Mouse (Mus musculus): Measurements from ENCODE around the gene Dguok. TPM values are rescaled to one million over a fixed set of nuclear protein-coding genes. Genes with fewer than 3 reads are reported as not detected.
A peak's percentile ranks its signal among the peaks of the same experiment; 100 is the strongest.

The Dguok gene
- polyA plus RNA-seq, 1 experiment from 2014 or later = 69.7 TPM

DNA sequence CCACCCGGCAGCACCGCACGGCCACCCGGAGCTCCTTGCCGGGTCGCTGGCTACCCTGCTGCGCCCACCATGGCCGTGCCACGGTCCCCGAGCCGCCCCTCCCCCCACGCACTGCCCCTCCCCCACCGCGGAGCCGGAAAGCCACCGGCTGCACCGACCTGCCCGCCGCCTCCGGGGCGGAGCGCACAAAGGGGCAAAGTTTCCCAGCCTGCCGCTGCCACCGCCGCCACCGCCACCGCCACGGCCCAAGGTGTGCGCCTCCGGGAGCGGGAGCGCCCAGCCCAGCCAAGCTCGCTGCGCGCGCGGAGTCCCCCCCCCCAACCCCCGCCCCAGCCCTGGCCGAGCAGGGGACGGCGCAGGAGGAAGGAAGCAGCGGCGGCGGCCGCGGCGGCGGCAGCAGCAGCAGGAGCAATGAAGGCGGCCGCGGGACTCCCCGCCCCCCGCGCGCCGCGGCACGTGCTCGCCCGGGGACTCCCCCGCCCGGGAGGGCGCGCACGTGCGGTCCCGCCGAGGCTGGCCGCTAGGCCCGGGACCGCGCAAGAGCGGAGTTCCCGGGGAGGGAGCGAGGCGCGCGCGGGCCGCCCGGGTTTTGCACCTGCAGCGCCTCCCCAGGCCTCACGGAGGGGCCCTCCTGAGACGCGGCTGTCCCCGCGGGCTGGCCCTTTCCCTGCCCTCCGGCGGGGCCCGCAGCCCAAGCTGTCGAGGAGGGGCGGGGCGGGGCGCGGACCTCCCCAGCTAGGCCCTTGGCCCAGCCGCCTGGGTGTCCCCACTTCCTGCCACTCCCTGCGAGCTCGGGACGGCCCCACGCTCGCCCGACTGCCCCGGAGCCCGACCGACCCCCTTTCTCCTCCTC lies 50.4 kb downstream of the Dguok start:
- peak; percentile 84 for ATAC-seq (ENCODE audit: insufficient read depth)
- H3K4me1 ChIP-seq (ENCODE audit: insufficient read depth) = peaks cover 25% of the 10 kb centered on the region
- peak overlapping the region; percentile 76 for H3K4me2 ChIP-seq

GRCm38 (mm10) chr6:83455328-83456130 lies 51.2 kb downstream of the Dguok start:
- H3K27me3 ChIP-seq (ENCODE audit: insufficient read depth, low read length) = no peaks in the 10 kb centered on the region
- ATAC-seq (ENCODE audit: insufficient read depth) = peak; percentile 36
- H3K9me3 ChIP-seq (ENCODE audit: low read depth, low read length) = no peaks in the 10 kb centered on the region
- peak overlapping the region; percentile 76 for H3K4me2 ChIP-seq
- under 1% methylated on average over 40 of the region's 41 CpGs for WGBS
- H3K27ac ChIP-seq (ENCODE audit: low read depth) = peak overlapping the region; percentile 95
- peaks cover 29% of the 10 kb centered on the region for H3K4me1 ChIP-seq (ENCODE audit: insufficient read depth)
- peaks cover 11% of the 10 kb centered on the region; the same call in 1 of the 2 replicates for H3K36me3 ChIP-seq (ENCODE audit: insufficient read depth)
- peak; percentile 53 for DNase-seq
- peak overlapping the region; percentile 81 for H3K4me3 ChIP-seq (ENCODE audit: low read depth, low read length)
- no peak for TF ChIP-seq CTCF (IDR thresholded peaks at IDR 0.05; ENCODE audit: low read depth)
- peak overlapping the region; percentile 94 for H3K9ac ChIP-seq

More for the DNA sequence above, 50.4 kb downstream of the Dguok start:
- Histone ChIP-seq H3K4me3 (ENCODE audit: low read depth, low read length) (peak overlapping the region; percentile 81), H3K27ac (ENCODE audit: low read depth) (peak overlapping the region; percentile 95), H3K9me3 (ENCODE audit: low read depth, low read length) (no peaks in the 10 kb centered on the region), H3K9ac (peak overlapping the region; percentile 94), H3K36me3 (ENCODE audit: insufficient read depth) (peaks cover 11% of the 10 kb centered on the region; the same call in 1 of the 2 replicates), H3K27me3 (ENCODE audit: insufficient read depth, low read length) (no peaks in the 10 kb centered on the region)
- WGBS = 1% methylated on average over 64 of the region's 105 CpGs
- DNase-seq = peak; percentile 86
- TF ChIP-seq CTCF (IDR thresholded peaks at IDR 0.05; ENCODE audit: low read depth) = peak; percentile 9; the same call in 1 of the 2 replicates

GRCm38 (mm10) chr6:83453706-83454105 lies 53.1 kb downstream of the Dguok start:
- no peak overlapping the region for H3K27ac ChIP-seq (ENCODE audit: low read depth)
- peak; percentile 71 for DNase-seq

DNA sequence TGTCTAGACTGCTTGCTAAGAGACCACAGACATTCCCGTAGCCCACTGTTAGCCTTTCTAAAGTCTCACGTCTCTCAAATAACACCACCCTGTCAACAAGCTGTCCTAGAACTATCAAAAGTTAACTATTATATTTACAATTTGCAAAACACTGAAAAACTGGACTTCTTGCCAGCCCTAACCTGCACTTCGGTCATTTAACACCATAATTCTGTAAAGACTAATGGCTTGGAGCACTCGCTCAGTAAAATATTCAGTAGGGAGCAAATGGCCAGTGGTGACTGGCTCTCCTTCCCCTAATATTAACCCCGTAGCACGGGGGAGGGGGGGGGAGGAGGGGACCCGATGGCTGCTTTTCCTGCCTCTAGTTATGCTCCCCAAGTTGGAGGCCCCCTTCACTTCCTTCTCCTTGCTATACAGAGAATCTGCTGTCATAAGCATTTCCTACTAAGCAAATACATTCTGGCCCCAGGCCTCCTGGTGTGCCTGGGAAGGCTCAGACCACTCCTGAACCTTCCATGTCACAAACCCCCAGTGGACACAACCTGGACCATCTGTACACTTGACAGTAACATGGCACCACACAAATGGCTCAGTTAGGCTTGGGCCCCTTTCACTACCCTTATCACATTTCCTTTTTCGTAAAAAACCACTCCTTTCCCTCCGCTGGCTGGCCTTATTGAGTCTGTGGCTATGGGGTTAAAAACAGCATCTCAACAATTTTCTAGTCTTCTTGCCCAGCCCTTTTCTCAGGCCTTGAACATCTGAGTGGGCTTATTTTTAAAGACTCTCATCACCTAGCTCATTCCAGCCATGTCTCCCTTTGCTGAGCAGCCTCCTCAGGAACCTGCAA lies 56.1 kb downstream of the Dguok start:
- no peaks in the 10 kb centered on the region for H3K27me3 ChIP-seq (ENCODE audit: insufficient read depth, low read length)
- no peak overlapping the region; the same call in 1 of the 2 replicates for H3K9ac ChIP-seq
- H3K4me1 ChIP-seq (ENCODE audit: insufficient read depth) = peaks cover 42% of the 10 kb centered on the region
- no peak overlapping the region for H3K4me3 ChIP-seq (ENCODE audit: low read depth, low read length)
- no peak overlapping the region for H3K27ac ChIP-seq (ENCODE audit: low read depth)
- no peaks in the 10 kb centered on the region for H3K9me3 ChIP-seq (ENCODE audit: low read depth, low read length)
- no peak for ATAC-seq (ENCODE audit: insufficient read depth)
- WGBS = 42% methylated on average over 9 of the region's 9 CpGs
- H3K4me2 ChIP-seq = peak overlapping the region; percentile 16; the same call in 1 of the 2 replicates
- H3K36me3 ChIP-seq (ENCODE audit: insufficient read depth) = peaks cover 47% of the 10 kb centered on the region
- no peak for TF ChIP-seq CTCF (IDR thresholded peaks at IDR 0.05; ENCODE audit: low read depth)
- peak; percentile 32 for DNase-seq

More at GRCm38 (mm10) chr6:83453706-83454105, 53.1 kb downstream of the Dguok start:
- TF ChIP-seq CTCF (IDR thresholded peaks at IDR 0.05; ENCODE audit: low read depth) = no peak
- peak overlapping the region; percentile 81 for H3K4me3 ChIP-seq (ENCODE audit: low read depth, low read length)
- no peaks in the 10 kb centered on the region for H3K9me3 ChIP-seq (ENCODE audit: low read depth, low read length)
- peak overlapping the region; percentile 17; the same call in 1 of the 2 replicates for H3K9ac ChIP-seq
- no peak for ATAC-seq (ENCODE audit: insufficient read depth)
- peaks cover 42% of the 10 kb centered on the region for H3K4me1 ChIP-seq (ENCODE audit: insufficient read depth)
- H3K4me2 ChIP-seq = peak overlapping the region; percentile 76
- peaks cover 23% of the 10 kb centered on the region for H3K36me3 ChIP-seq (ENCODE audit: insufficient read depth)
- 29% methylated on average over 11 of the region's 11 CpGs for WGBS
- no peaks in the 10 kb centered on the region for H3K27me3 ChIP-seq (ENCODE audit: insufficient read depth, low read length)

- peak overlapping the region; percentile 19; the same call in 1 of the 2 replicates for H3K4me2 ChIP-seq
- 19% methylated on average over 3 of the region's 3 CpGs for WGBS
Measured at GRCm38 (mm10) chr6:83449440-83449839, 57.3 kb downstream of the Dguok start.

GRCm38 (mm10) chr6:83448911-83449310 lies 57.9 kb downstream of the Dguok start:
- 57% methylated on average over 4 of the region's 4 CpGs for WGBS
- Histone ChIP-seq H3K27me3 (ENCODE audit: insufficient read depth, low read length) (no peaks in the 10 kb centered on the region), H3K4me2 (no peak overlapping the region; the same call in 1 of the 2 replicates), H3K9ac (no peak overlapping the region), H3K9me3 (ENCODE audit: low read depth, low read length) (no peaks in the 10 kb centered on the region), H3K27ac (ENCODE audit: low read depth) (peak overlapping the region; percentile 37; the same call in 1 of the 2 replicates), H3K36me3 (ENCODE audit: insufficient read depth) (peaks cover 54% of the 10 kb centered on the region), H3K4me3 (ENCODE audit: low read depth, low read length) (no peak overlapping the region), H3K4me1 (ENCODE audit: insufficient read depth) (peaks cover 38% of the 10 kb centered on the region)
- no peak for TF ChIP-seq CTCF (IDR thresholded peaks at IDR 0.05; ENCODE audit: low read depth)
- ATAC-seq (ENCODE audit: insufficient read depth) (no peak), DNase-seq (no peak)

More at GRCm38 (mm10) chr6:83449440-83449839, 57.3 kb downstream of the Dguok start:
- Histone ChIP-seq H3K4me3 (ENCODE audit: low read depth, low read length) (no peak overlapping the region), H3K36me3 (ENCODE audit: insufficient read depth) (peaks cover 58% of the 10 kb centered on the region), H3K27ac (ENCODE audit: low read depth) (peak overlapping the region; percentile 56), H3K4me1 (ENCODE audit: insufficient read depth) (peaks cover 38% of the 10 kb centered on the region), H3K9me3 (ENCODE audit: low read depth, low read length) (no peaks in the 10 kb centered on the region), H3K9ac (peak overlapping the region; percentile 5; the same call in 1 of the 2 replicates), H3K27me3 (ENCODE audit: insufficient read depth, low read length) (no peaks in the 10 kb centered on the region)
- no peak for TF ChIP-seq CTCF (IDR thresholded peaks at IDR 0.05; ENCODE audit: low read depth)
- ATAC-seq (ENCODE audit: insufficient read depth) (no peak), DNase-seq (no peak)
